Mouse (Mus musculus): ENCODE results near the gene Gm26897.

Gene Gm26897

DNA sequence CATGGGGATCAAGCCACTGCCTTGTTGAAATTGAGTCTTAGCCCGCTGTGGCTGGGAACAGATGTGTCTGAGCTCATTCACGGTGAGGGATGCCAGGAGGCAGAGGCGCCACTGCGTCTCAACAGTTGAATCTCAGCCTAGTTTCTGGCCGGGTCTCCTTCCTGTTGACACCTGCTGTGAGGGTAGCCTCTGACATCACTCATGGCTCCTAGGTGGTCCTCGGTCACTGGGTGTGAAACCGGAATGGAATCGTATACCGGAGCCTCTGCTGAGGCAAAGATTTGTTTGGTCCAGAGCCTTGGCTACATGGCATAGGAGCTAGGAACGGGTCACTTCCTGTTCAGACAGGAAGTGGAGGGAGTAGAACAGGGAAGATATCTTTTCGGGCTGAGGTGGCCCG lies at the start of gene Gm26897:
TSS of gene Gm26897 (plus strand) at position 74 of the 400 bp plus-strand sequence.
- DNase-seq (ENCODE audit: low read depth): peak; percentile 49

DNA sequence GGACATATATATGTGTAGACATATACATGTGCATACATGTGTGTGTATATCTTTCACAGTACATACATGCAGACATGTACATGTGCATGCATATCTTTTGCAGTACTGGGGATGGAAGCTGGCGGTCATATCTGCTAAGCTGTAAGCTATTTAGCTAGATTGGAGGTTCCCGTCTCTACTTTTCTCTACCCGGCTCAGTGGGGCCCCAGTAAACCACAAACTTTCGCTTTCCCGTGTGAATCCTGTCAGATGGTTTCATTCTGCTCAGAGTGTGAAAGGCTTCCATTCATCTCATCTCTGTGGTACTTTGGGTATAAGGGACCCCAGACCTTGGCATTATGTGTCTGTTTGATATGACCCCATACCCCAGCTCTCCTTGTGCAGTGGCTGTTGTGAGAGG lies 46.4 kb upstream of the Gm26897 start:
- no peak for DNase-seq (ENCODE audit: low read depth)

DNA sequence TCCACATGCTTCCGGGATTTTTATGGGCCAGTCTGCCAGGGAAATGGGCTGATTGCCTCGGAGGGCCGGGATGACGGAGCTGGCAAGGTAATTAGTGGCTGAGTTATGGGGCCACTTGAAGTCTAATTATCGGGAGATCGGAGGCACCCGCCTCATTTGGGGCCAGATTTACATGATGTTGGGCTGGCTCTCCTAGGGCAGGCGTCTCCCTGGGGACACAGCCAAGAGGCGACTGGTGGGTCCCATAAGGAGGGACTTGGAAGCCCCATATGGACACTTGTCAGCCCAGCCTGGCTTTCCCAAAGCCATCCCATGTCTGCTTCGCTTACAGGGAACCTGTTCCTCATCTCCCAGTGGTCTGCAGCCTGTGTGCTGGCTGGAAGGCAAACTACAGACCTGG lies 45.1 kb upstream of the Gm26897 start:
- no peak for DNase-seq (ENCODE audit: low read depth)

DNA sequence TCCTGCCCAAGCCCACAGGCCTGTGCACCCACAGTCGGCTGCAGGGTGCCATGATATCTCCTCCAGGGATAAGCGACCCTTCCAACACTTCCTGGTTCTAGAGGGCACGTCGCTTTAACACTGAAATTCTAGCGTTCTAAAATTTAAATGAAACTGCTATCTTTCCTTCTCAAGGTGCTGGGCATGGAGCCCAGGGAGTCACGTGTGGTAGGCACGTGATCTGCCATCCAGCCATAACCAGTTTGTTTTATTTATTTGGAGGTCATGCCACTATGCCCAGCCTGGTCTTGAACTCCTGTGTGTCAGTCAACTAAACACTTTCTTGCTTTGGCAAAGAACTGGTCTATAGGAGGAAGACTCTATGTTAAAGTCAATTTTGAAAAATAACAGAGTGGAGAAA lies 35.7 kb upstream of the Gm26897 start:
- DNase-seq (ENCODE audit: low read depth): no peak

DNA sequence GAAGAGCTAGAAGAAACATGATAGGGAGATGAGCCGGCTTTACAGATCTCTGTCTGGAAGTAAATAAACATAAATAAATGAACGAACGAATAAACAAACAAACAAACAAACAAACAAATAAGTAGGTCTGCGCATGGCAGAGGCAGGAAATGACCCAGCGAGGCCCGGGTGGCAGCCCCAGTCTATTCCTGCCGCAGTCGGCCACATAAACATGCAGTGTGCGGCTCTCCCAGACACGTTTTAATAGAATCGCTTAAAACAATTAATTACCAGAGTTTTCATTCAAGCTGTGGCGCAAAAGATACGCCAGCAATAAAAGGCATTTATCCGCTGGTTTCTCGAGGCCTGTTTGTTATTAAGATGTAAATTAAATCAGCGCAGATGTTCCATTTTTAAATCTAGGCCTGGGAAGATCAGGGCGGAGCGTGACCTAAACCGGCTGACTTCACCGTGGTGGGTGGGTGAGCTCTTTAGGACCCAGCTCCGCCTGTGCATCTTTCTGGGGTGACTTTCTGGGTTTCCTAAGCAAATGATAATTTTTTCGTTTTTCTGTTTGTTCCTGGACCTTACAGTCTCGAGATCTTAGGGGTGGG lies 33.9 kb upstream of the Gm26897 start:
- no peak for DNase-seq (ENCODE audit: low read depth)

DNA sequence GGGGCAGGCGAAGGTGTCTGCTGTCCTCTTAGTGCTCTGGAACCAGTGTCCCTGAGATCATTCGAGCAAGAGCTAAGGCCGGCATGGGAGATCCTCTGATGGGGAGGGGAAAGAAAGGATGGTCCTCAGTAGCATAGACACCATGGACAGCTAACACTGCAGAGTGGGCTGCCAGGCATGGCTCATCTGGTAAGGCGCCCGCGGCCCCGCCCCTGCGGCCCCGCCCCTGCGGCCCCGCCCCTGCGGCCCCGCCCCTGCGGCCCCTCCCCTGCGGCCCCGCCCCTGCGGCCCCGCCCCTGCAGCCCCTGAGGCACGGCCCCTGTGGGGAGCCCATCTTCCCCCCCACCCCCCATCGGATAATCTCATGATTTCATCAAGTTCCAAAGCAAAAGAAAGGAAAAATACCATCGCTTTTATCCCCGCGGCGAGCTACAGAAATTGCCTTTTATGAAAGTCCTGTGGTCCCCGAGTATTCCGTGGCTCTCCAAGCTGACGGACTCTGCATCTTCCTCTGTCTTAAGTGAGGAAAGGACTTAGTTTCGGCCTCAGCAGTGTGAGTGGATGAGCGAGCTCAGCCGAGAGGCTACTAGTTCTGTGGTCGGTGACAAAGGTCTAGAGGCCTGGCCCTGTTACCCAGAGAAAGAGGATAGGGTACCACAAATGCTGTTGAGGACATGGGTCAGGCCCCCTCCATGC lies 31.9 kb upstream of the Gm26897 start:
- DNase-seq (ENCODE audit: low read depth): no peak

DNA sequence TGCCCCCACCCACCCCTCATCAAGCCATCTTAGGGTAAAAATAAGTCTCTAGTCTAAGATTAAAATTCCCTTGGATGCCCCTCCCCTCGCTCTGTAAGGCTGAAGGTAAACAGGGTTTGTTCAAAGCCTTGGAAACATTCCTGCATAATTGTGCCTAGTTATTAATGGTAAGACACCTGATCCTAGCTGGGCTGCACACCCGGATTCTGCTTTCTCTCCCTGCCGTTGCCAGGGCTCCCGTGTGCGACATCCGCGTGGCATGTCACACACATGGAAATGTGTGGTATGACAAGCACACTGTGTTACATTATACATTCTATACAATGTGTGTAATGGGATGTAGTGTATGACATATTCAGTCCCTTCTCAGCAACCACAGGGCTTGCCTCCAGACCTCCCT lies 30.1 kb upstream of the Gm26897 start:
- no peak for DNase-seq (ENCODE audit: low read depth)

DNA sequence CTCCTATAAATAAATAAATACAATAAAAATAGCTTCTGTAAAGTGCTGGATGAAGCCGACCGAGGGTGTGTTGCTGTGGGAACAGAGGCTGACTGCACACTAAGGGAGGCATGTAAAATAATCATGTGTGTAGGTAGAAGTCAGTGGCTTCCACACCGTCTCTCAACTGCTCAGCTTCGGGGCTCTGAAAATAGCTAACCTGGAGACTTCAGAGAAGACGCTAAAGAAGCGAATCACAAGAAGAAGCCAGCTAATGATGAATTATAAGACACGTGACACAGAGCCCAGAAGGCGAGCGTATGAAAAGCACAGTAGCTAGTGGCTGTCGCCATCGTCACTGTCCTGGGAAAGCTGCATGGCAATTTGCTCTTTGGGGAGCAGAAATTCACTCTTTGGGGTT lies 29.4 kb upstream of the Gm26897 start:
- no peak for DNase-seq (ENCODE audit: low read depth)

DNA sequence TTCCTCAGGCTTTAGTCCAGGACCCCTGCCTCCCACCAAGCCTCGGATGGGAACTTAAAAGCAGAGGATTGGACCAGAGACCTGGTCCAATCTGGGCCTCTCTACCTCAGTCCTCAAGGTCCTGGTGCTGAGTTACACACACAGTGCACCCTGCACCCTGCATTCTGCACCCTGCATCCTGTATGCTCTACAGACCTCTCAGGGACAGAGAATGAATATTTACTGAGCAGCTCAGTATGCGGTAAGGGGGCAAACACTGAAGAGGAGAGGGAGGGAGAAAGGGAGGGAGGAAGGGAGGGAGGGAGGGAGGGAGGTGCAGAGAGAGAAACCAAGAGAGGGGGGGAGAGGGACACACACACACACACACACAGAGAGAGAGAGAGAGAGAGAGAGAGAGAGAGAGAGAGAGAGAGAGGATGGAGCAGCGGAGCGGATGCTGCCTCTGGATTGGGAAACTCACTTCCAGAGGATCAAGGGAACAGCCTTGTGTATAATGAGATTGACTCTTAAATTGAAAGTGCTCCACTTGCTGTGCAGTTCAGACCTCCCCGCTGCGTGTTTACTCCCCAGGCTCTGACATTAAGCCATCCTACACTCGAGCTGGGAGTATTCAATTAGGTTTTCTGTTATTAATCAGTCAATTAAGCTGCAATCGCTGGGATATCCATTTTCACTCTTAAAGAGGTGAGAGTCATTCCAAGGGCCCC lies 24.4 kb upstream of the Gm26897 start:
- no peak for DNase-seq (ENCODE audit: low read depth)

DNA sequence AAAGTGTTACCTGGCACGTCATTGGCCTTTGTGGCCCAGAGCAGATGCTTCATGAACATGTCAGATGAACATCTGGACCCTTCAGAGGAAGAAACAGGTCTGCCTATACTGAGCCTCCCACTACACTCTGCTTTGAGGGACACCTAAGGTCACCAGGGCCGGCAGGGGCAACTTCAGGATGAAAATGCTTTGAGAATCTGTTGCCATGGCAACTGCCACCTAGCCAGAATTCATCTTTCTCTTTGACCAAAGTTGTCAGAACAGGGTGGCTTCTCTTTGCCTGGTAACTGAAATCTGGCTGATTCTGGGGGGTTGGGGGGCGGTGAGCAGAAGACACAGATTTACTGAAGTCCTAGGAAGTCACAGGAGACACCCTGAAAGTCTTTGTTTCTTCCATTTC lies 14.7 kb upstream of the Gm26897 start:
- DNase-seq (ENCODE audit: low read depth): no peak

DNA sequence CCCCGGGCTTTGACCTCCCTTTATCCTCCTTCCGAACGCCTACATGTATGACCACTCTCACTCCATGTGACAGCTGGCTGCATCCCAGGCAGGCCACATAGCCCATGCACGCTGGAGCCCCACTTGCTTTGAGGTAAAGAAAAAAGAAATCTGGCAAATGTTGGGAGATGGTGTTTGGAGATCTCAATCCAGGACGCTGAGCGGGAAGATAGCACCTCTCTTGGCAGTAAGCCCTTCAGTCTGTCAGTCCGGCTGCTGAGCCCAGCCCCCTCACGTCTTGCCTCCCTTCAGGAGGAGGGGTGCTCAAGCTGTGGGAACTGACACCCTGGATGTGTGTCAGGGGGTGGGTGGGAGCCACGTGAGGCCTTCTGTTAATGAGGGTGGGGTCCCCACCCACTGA lies 13.0 kb upstream of the Gm26897 start:
- DNase-seq (ENCODE audit: low read depth): no peak

DNA sequence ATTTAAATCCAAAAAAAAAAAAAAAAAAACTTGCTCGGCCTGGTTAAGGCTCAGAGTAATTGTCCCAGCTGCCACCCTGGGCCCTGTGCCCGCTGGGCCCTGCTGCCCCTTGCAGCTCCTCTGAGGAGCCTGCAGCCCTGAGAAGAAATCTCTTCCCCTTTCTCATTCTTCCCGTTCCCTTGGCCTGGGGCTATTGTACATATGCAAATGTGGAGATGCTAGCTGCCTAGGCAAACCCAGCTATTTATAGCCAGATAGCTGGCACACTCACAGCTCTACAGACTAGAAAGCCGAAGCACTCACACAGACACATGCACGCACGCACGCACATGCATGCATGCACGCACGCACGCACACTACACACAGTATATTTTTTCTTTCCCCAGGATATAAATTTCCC lies 9.0 kb upstream of the Gm26897 start:
- DNase-seq (ENCODE audit: low read depth): no peak

DNA sequence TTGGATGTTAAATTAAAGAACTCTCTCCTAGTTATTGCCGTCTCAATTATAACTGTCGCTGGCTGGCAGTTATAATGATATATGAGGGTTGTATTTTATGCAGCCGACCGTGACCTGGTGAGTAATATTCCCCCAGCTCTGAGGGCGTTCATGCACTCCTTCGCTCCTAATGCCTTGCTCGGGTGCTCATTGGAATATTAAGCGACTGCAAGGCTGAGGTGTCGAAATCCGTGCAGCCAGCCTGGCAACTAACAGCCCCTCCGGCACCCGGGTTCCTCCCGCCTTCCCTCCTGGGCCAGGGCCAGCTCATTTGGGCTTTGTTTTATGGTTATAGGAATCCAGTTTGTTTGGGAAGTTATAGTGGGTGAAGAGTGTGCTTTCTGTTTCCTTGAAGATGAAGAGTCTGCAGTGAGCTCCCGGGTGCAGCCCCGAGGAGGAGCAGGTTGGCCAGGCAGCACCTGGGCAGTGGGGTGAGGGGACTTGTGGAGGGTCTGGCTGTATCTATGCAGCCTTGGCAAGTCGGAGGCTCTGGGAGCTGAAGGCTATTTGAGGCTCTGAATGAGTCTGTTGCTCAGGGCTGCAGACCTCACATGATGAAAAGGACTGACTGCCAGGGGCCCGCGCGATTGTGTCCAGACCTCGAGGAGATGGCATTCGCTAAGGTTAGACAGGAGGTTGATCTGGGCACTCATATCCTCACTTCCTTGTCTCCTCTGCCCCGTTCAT lies 8.4 kb upstream of the Gm26897 start:
- DNase-seq (ENCODE audit: low read depth): no peak

DNA sequence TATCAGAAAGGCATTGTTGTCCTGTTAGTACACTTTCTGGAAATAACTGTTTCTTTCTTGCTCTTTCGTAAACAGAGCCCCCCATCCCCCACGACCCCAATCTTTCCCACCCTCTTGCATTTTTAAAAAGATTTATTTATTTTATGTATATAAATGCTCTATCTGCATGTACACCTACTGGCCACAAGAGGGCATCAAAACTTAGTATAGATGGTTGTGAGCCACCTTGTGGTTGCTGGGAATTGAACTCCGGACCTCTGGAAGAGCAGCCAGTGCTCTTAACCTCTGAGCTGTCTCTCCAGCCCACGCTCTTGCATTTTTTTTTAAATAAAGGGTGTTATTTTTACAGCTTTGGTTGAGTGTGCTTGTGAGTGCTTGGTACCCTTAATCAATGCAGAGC lies 5.3 kb upstream of the Gm26897 start:
- DNase-seq (ENCODE audit: low read depth): no peak

DNA sequence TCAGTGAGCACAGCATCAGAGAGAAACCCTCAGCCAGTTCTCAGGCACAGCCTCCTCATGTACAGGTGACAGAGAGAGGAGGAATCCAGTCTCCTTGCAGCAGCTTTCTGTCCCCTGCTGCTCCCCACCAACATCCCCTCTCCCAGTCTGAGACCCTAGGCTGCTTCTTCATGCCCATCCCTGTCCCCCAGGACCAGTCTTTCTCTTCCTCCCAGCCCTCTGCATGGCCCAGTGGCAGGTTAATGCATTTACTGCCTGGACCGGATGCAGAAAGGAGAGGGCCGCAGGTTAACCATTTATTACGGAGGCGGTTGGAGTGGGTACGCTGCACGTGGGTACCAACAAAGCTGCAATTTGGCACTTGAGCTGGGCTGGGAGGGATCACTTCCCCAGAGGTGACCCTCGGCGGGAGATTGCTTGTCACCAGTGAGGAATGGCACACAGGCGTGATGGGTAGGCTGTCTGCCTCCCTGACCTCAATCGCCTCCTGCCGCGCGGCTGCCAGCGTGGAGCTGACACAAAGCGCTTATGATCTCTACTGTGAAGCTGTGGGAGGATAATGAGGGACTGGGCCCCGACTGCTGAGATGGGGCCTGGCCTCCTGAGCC lies 3.1 kb upstream of the Gm26897 start:
- DNase-seq (ENCODE audit: low read depth): no peak

DNA sequence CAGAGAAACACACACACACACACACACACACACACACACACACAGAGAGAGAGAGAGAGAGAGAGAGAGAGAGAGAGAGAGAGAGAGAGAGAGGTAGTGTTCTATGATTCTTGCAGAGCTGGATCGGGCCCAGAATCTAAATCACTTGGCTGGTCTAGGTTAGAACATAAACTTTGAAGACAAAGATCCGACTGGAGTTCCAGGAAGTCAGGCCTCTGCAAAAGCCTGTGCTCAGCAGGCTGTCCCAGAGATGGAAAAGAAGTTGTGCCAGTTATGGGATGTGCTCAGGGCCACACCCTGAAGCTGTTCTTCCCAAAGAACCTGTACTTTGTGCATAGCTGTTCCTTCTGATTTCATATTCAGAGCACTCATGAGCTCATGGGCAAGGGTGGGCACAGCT lies 1.5 kb upstream of the Gm26897 start:
- no peak for DNase-seq (ENCODE audit: low read depth)

DNA sequence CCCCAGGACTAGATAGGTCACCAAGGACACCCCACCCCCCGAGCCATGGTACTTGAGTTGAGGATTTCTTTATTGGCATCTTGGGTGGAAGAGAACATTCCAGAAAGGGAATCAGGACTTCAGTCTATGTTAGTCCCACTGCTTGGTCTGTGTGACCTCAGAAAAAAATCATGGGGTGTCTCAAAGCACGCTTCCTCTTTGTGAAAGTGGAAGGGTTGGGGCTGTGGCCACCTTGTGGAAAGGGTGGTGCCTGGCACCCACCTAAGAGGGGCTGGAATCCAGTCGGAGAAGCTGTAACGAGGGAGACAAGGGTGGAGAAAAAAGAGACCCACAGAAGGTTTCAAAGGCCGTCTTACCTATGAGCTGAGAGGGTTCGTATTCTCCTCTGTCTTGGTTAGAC lies 5.8 kb downstream of the Gm26897 start:
- DNase-seq (ENCODE audit: low read depth): no peak

DNA sequence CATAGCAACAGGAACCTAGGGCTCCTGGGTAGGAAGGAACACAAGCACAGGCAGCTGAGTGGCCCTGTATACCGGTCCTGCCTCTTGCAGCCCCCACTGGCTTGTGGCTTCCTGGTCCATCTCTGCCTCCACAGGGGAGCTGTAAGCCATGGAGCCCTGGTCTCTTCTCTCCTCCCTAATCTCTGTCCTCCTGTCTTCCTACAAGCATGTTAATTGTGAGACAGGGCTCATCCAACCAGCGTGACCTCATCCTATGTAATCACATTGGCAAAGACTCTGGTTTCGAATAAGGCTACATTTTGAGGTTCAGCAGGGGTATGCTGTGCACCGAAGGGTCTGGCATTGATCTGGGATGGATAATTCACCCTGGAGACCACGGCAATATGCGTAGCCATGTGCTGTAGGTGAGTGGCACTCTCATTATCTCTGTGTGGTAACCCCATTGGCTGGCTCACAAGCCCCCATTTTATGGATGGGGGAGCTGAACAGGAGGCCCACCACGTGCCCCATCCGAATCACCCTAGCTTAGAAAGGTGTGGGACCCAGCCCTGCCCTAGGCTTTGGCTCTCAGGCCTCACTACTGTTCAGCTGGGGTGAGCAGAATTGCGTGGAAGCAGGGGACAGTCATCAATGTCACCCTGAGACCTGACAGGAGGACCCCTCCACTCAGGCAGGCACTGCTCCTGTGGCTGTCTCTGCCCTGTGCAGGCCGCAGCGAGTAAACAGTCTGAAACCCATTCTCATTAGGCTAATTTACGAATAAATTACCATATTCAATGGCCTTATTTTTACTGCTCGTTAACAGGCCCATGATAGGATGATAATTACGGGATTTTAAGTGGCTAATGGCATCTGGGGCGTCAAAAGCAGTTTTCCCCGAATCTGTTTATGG lies 6.9 kb downstream of the Gm26897 start:
- DNase-seq (ENCODE audit: low read depth): no peak

DNA sequence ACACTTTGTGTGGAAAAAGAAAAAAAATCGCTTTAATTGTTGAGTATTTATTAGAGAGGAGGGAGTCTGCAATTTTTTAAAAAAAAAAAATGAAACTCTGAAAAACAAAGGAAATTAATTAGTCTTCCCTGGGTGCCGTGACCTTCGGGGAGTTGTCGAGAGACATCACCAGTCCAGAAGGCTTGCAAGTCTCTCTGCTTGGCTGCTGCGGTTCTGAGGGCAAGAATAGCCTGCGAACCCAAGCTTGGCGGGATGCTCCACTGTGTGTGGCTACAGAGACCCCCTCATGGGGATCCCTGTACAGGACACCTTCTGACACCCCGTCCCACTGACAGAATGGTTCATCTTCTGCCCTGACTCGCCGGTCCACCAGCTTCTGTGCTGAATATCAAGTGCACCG lies 7.6 kb downstream of the Gm26897 start:
- DNase-seq (ENCODE audit: low read depth): no peak

DNA sequence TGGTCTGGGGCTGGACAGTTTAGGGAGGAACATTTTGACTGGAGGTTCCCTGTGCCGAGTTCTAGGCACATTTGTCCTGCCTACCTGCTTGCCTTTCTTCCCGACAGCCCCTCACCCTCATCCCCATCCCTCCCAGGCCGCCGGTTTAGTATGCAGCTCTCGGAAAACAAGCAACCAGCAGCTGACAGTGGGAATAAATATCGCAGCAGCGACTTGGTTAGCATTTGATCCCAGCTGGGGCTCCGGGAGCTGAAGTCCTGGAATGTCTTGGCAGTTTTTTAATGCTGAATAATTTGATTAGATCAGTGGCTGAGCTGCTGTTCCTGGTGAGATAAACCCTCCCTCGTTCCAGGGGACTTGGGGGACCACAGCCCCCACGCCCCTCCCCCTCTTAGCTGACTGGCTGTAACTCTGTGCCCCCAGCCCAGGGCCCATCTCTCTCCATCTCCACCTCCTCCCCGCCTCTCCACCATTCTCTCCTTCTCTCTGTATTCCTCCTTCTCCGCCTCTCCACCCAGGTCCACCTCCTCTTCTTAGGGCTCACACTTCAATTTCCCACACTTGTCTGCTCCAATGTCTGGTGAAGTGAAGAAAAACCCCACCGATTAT lies 8.7 kb downstream of the Gm26897 start:
- DNase-seq (ENCODE audit: low read depth): no peak

DNA sequence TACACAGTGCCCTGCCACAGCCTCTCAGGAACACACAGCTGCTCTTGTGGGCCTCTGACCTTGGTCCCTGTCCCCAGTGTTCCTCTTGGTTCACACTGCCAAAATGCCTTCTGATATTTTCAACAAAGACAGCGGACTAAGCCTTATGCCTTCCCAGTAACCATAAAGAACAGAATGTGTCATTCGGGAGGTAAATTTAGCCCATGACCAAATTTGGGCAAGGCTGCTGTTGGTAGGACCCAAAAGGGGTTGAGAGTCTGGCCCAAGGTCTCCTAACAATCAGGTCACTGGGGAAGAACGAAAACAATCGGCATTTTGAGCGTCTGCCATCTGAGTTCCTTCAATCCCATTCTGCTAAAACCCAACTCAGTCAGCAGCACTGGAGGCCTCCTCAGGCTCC lies 15.9 kb downstream of the Gm26897 start:
- DNase-seq (ENCODE audit: low read depth): no peak

Data from fibroblast of lung, adult 2 months (primary cell).